Mouse (Mus musculus): ENCODE data around the gene Kdelr3. TPM values are rescaled to one million over a fixed set of nuclear protein-coding genes. Genes with fewer than 3 reads are reported as not detected.

The Kdelr3 gene
- polyA plus RNA-seq, 1 experiment from 2014 or later: 18.3 TPM

GRCm38 (mm10) chr15:79575543-79576222 lies 59.5 kb downstream of the Kdelr3 start:
- H3K36me3 ChIP-seq (ENCODE audit: control insufficient read depth, insufficient read depth, low read length): no peaks in the 10 kb centered on the region
- H3K9ac ChIP-seq (ENCODE audit: low read depth, low read length): no peak overlapping the region
- H3K4me2 ChIP-seq (replicated peaks; ENCODE audit: low read depth, low read length): no peak overlapping the region
- no peak overlapping the region for H3K4me3 ChIP-seq (ENCODE audit: low read depth, low read length)
- no peak for DNase-seq (ENCODE audit: low spot score)
- no peaks in the 10 kb centered on the region for H3K4me1 ChIP-seq (replicated peaks; ENCODE audit: control insufficient read depth, insufficient read depth, low read length)
- no peak for ATAC-seq (ENCODE audit: low FRiP score)
- H3K27me3 ChIP-seq (ENCODE audit: control insufficient read depth, insufficient read depth, low read length): no peaks in the 10 kb centered on the region
- no peak overlapping the region for H3K27ac ChIP-seq (ENCODE audit: low read depth, low read length)
- H3K9me3 ChIP-seq (ENCODE audit: control insufficient read depth, low read length): no peaks in the 10 kb centered on the region
- WGBS: 43% methylated on average over 1 of the region's 1 CpGs

- DNase-seq (ENCODE audit: low spot score): no peak
Observed at GRCm38 (mm10) chr15:79576947-79577346, 60.7 kb downstream of the Kdelr3 start.

More at GRCm38 (mm10) chr15:79576947-79577346, 60.7 kb downstream of the Kdelr3 start:
- Histone ChIP-seq H3K4me3 (ENCODE audit: low read depth, low read length) (no peak overlapping the region), H3K4me1 (replicated peaks; ENCODE audit: control insufficient read depth, insufficient read depth, low read length) (no peaks in the 10 kb centered on the region), H3K27me3 (ENCODE audit: control insufficient read depth, insufficient read depth, low read length) (no peaks in the 10 kb centered on the region), H3K9me3 (ENCODE audit: control insufficient read depth, low read length) (no peaks in the 10 kb centered on the region), H3K27ac (ENCODE audit: low read depth, low read length) (no peak overlapping the region), H3K4me2 (replicated peaks; ENCODE audit: low read depth, low read length) (no peak overlapping the region), H3K9ac (ENCODE audit: low read depth, low read length) (no peak overlapping the region), H3K36me3 (ENCODE audit: control insufficient read depth, insufficient read depth, low read length) (no peaks in the 10 kb centered on the region)
- WGBS: 95% methylated on average over 2 of the region's 2 CpGs
- no peak for ATAC-seq (ENCODE audit: low FRiP score)

Other genes starting within 250 kb of the Kdelr3 start
- gene Baiap2l2, start 230.9 kb upstream of the Kdelr3 start, polyA plus RNA-seq (2014; fragmentation: Nextera tagmentation; extraction: Ambion mirVana): 1.4 and 1.5 TPM in 2 replicates
- 18.0 and 20.4 TPM in 2 replicates for gene Pla2g6, start 188.0 kb upstream of the Kdelr3 start, polyA plus RNA-seq (2014; fragmentation: Nextera tagmentation; extraction: Ambion mirVana)
- 1.6 and 1.8 TPM in 2 replicates for gene Maff, start 169.8 kb upstream of the Kdelr3 start, polyA plus RNA-seq (2014; fragmentation: Nextera tagmentation; extraction: Ambion mirVana)
- 32.7 and 33.5 TPM in 2 replicates for gene Tmem184b, start 112.8 kb upstream of the Kdelr3 start, polyA plus RNA-seq (2014; fragmentation: Nextera tagmentation; extraction: Ambion mirVana)
- 193 and 195 TPM in 2 replicates for gene Csnk1e, start 60.8 kb upstream of the Kdelr3 start, polyA plus RNA-seq (2014; fragmentation: Nextera tagmentation; extraction: Ambion mirVana)
- gene Kcnj4, start 11.2 kb upstream of the Kdelr3 start, polyA plus RNA-seq (2014; fragmentation: Nextera tagmentation; extraction: Ambion mirVana): not detected in 2 replicates
- gene Ddx17, start 30.3 kb downstream of the Kdelr3 start, polyA plus RNA-seq (2014; fragmentation: Nextera tagmentation; extraction: Ambion mirVana): 87.6 and 116 TPM in 2 replicates
- gene Dmc1, start 88.7 kb downstream of the Kdelr3 start, polyA plus RNA-seq (2014; fragmentation: Nextera tagmentation; extraction: Ambion mirVana): 1.2 and 1.5 TPM in 2 replicates
- gene Fam227a, start 142.5 kb downstream of the Kdelr3 start, polyA plus RNA-seq (2014; fragmentation: Nextera tagmentation; extraction: Ambion mirVana): 3.7 and 6.0 TPM in 2 replicates
- 74.6 and 76.1 TPM in 2 replicates for gene Cby1, start 142.8 kb downstream of the Kdelr3 start, polyA plus RNA-seq (2014; fragmentation: Nextera tagmentation; extraction: Ambion mirVana)
- 337 and 338 TPM in 2 replicates for gene Tomm22, start 154.4 kb downstream of the Kdelr3 start, polyA plus RNA-seq (2014; fragmentation: Nextera tagmentation; extraction: Ambion mirVana)
- gene Josd1, start 171.5 kb downstream of the Kdelr3 start, polyA plus RNA-seq (2014; fragmentation: Nextera tagmentation; extraction: Ambion mirVana): 12.2 and 14.7 TPM in 2 replicates
- 28.1 and 33.9 TPM in 2 replicates for gene Gtpbp1, start 174.4 kb downstream of the Kdelr3 start, polyA plus RNA-seq (2014; fragmentation: Nextera tagmentation; extraction: Ambion mirVana)
- 4.3 and 9.5 TPM in 2 replicates for gene Sun2, start 226.1 kb downstream of the Kdelr3 start, polyA plus RNA-seq (2014; fragmentation: Nextera tagmentation; extraction: Ambion mirVana)

All from hindbrain, embryonic 11.5 days (tissue).